Mouse (Mus musculus): ENCODE results near the gene C5ar1.

- TF ChIP-seq GATA1 (IDR thresholded peaks at IDR 0.05; ENCODE audit: low read length) (no peak), TAL1 (IDR thresholded peaks at IDR 0.05; ENCODE audit: low read length) (no peak)
These were observed 55.8 kb downstream of the C5ar1 start for GRCm38 (mm10) chr7:16203505-16203903.

All from erythroblast, embryonic 14.5 days (primary cell).